26 mouse cellular contexts compared by ENCODE assay signal in genomic region chr2:50887954-50888353, GRCm38 (mm10).
A peak's percentile ranks its signal among the peaks of the same experiment; 100 is the strongest.
DNase-seq lines count a peak whose midpoint lies in the region; ATAC-seq and TF ChIP-seq lines count a peak whose summit lies in the region.
"Had no signal": no experiment of that assay in that cellular context is flagged by ENCODE, and none has a peak within 500 bp of the region (broad histone marks: within the 10 kb centered on the region; RNA-seq: fewer than 3 reads in every experiment).

No protein-coding gene starts in this region.

- no peak for TF ChIP-seq CTCF in lung, adult 2 months (IDR thresholded peaks at IDR 0.05; ENCODE audit: insufficient read depth, low read length)

- no peaks in the 10 kb centered on the region for H3K4me1 ChIP-seq in lung, adult 2 months (ENCODE audit: control insufficient read depth, insufficient read depth, low read length)

- H3K36me3 ChIP-seq in splenic B cell, adult 2 months (ENCODE audit: control insufficient read depth, insufficient read depth, low read length, poor library complexity, severe bottlenecking), result no peaks in the 10 kb centered on the region
- H3K36me3 ChIP-seq: embryonic facial prominence, embryonic 12.5 days; embryonic facial prominence, embryonic 15.5 days; forebrain, embryonic 15.5 days; heart, embryonic 10.5 days; heart, embryonic 13.5 days; hindbrain, embryonic 12.5 days; hindbrain, embryonic 15.5 days had no signal

- DNase-seq in lung, postnatal 36 days, result peak; percentile 19
- no peak for DNase-seq in lung, adult 2 months
- DNase-seq in splenic B cell, adult 2 months (ENCODE audit: low read depth, low spot score), result peak; percentile 33
- DNase-seq in embryo, embryonic 9.5 days (ENCODE audit: extremely low spot score), result no peak
- no peak for DNase-seq in cerebellum, adult 11 months
- no peak for DNase-seq in adrenal gland, postnatal 10 days
- DNase-seq: adrenal gland, adult 8-10 months; adrenal gland, postnatal 36 days; B cell, adult 2 months; cerebellum, adult 2 months; cerebellum, postnatal 10 days; cerebellum, postnatal 36 days; gastrocnemius, postnatal 25 days; heart, adult 2 months; heart, postnatal 14 days; heart, postnatal 4 days had no signal

- whole genome bisulfite sequencing in lung, adult 2 months, result 68% methylated on average over 4 of the region's 4 CpGs

- H3K4me3 ChIP-seq in lung, adult 2 months (replicated peaks; ENCODE audit: extremely low read depth, low read depth, low read length), result no peak overlapping the region
- H3K4me3 ChIP-seq: embryonic facial prominence, embryonic 12.5 days; embryonic facial prominence, embryonic 15.5 days; forebrain, embryonic 15.5 days; heart, adult 2 months; heart, embryonic 10.5 days; heart, embryonic 13.5 days; hindbrain, embryonic 12.5 days; hindbrain, embryonic 15.5 days had no signal

- TF ChIP-seq POLR2A in lung, adult 2 months (IDR thresholded peaks at IDR 0.05; ENCODE audit: borderline replicate concordance, extremely low read depth, low read depth, low read length), result no peak

- peak; percentile 86 for ATAC-seq in granulocyte monocyte progenitor cell, adult 5-6 weeks (replicated peaks; ENCODE audit: poor library complexity, severe bottlenecking)
- peak; percentile 82 for ATAC-seq in megakaryocyte progenitor cell, adult 5-6 weeks (replicated peaks; ENCODE audit: poor library complexity)
- ATAC-seq: activated CD4-positive, CD25-positive, alpha-beta regulatory T cell, adult 4 months; forebrain, embryonic 15.5 days had no signal

- H3K27me3 ChIP-seq in splenic B cell, adult 2 months (ENCODE audit: control insufficient read depth, insufficient read depth, low read length, poor library complexity, severe bottlenecking), result no peaks in the 10 kb centered on the region
- H3K27me3 ChIP-seq: embryonic facial prominence, embryonic 12.5 days; embryonic facial prominence, embryonic 15.5 days; forebrain, embryonic 15.5 days; heart, embryonic 13.5 days; hindbrain, embryonic 12.5 days; hindbrain, embryonic 15.5 days had no signal

Comparison
In these comparisons a context has a peak if more than half of its experiments do, and no peak if none do; other contexts are left out.
1. DNase-seq: peak in lung, postnatal 36 days (single experiment) and splenic B cell, adult 2 months (single experiment); none in lung, adult 2 months (single experiment), embryo, embryonic 9.5 days (single experiment), cerebellum, adult 11 months (single experiment) and adrenal gland, postnatal 10 days (single experiment).